Mouse (Mus musculus) midbrain, embryonic 14.5 days (tissue): ENCODE data around the gene Olfr1364. TPM values are rescaled to one million over a fixed set of nuclear protein-coding genes. Genes with fewer than 3 reads are reported as not detected.

Source experiments
- polyA plus RNA-seq: library from polyadenylated mRNA; unstranded; fragments of >200 nt; fragmentation: Nextera tagmentation; extraction: Ambion mirVana; gene quantifications from 2 replicates; pipeline ENCODE4 v1.2.1, GENCODE M21; 2014

The Olfr1364 gene
- polyA plus RNA-seq, 1 experiment from 2014 or later = not detected

Other genes with a start within 250 kb of the Olfr1364 start
- not detected in 2 replicates for gene Olfr1367, start 234.8 kb downstream of the Olfr1364 start, polyA plus RNA-seq
- gene Zscan12, start 218.9 kb downstream of the Olfr1364 start, polyA plus RNA-seq = 11.8 and 15.9 TPM in 2 replicates
- 61.8 and 69.9 TPM in 2 replicates for gene Zkscan3, start 179.0 kb downstream of the Olfr1364 start, polyA plus RNA-seq
- 3.9 and 5.2 TPM in 2 replicates for gene Pgbd1, start 140.7 kb downstream of the Olfr1364 start, polyA plus RNA-seq
- 15.7 and 17.6 TPM in 2 replicates for gene Zscan26, start 128.0 kb downstream of the Olfr1364 start, polyA plus RNA-seq
- 3.2 and 5.1 TPM in 2 replicates for gene Nkapl, start 113.2 kb downstream of the Olfr1364 start, polyA plus RNA-seq
- 8.8 and 9.7 TPM in 2 replicates for gene Zkscan4, start 102.9 kb downstream of the Olfr1364 start, polyA plus RNA-seq
- gene Gm10065, start 102.3 kb downstream of the Olfr1364 start, polyA plus RNA-seq = not detected in 2 replicates
- 0.34 and 0.54 TPM in 2 replicates for gene AK157302, start 86.5 kb downstream of the Olfr1364 start, polyA plus RNA-seq
- gene Gm11273, start 80.3 kb downstream of the Olfr1364 start, polyA plus RNA-seq = 4.7 and 6.6 TPM in 2 replicates
- gene Zkscan8, start 50.6 kb downstream of the Olfr1364 start, polyA plus RNA-seq = 6.1 and 10.9 TPM in 2 replicates
- 0.07 and 0.20 TPM in 2 replicates for gene Olfr1366, start 39.0 kb downstream of the Olfr1364 start, polyA plus RNA-seq
- gene Olfr1535, start 21.9 kb downstream of the Olfr1364 start, polyA plus RNA-seq = 0.05 and 0.13 TPM in 2 replicates
- gene Olfr1362, start 32.3 kb upstream of the Olfr1364 start, polyA plus RNA-seq = not detected in 2 replicates
- gene Olfr11, start 60.8 kb upstream of the Olfr1364 start, polyA plus RNA-seq = not detected in 2 replicates
- gene Olfr1361, start 81.6 kb upstream of the Olfr1364 start, polyA plus RNA-seq = not detected in 2 replicates
- not detected in 2 replicates for gene Olfr1360, start 95.6 kb upstream of the Olfr1364 start, polyA plus RNA-seq
- gene Olfr1359, start 116.4 kb upstream of the Olfr1364 start, polyA plus RNA-seq = not detected in 2 replicates
- gene Hist1h2bl, start 134.4 kb upstream of the Olfr1364 start, polyA plus RNA-seq = 1.2 TPM in 1 of 2 replicates, not detected in the other
- gene Hist1h2ai, start 134.7 kb upstream of the Olfr1364 start, polyA plus RNA-seq = 13.6 and 22.1 TPM in 2 replicates
- 2.9 and 6.0 TPM in 2 replicates for gene Hist1h3h, start 135.9 kb upstream of the Olfr1364 start, polyA plus RNA-seq
- gene Hist1h2bm, start 140.3 kb upstream of the Olfr1364 start, polyA plus RNA-seq = 1.1 and 1.4 TPM in 2 replicates
- gene Hist1h4j, start 153.3 kb upstream of the Olfr1364 start, polyA plus RNA-seq = 0.66 TPM in 2 replicates
- gene Hist1h4k, start 168.7 kb upstream of the Olfr1364 start, polyA plus RNA-seq = 2.3 TPM in 1 of 2 replicates, not detected in the other
- 2.4 and 4.4 TPM in 2 replicates for gene Hist1h2ak, start 172.1 kb upstream of the Olfr1364 start, polyA plus RNA-seq
- 1.0 and 1.6 TPM in 2 replicates for gene Hist1h2bn, start 172.4 kb upstream of the Olfr1364 start, polyA plus RNA-seq
- gene Hist1h1b, start 198.9 kb upstream of the Olfr1364 start, polyA plus RNA-seq = 1.8 and 4.0 TPM in 2 replicates
- 49.4 and 58.4 TPM in 2 replicates for gene Hist1h3i, start 201.6 kb upstream of the Olfr1364 start, polyA plus RNA-seq
- 3.1 TPM in 1 of 2 replicates, not detected in the other for gene Hist1h2an, start 205.5 kb upstream of the Olfr1364 start, polyA plus RNA-seq
- not detected in 2 replicates for gene Hist1h2bp, start 205.7 kb upstream of the Olfr1364 start, polyA plus RNA-seq
- 4.2 and 4.5 TPM in 2 replicates for gene Hist1h2bq, start 228.4 kb upstream of the Olfr1364 start, polyA plus RNA-seq
- not detected in 2 replicates for gene Hist1h2ao, start 228.7 kb upstream of the Olfr1364 start, polyA plus RNA-seq
- gene Hist1h4m, start 230.0 kb upstream of the Olfr1364 start, polyA plus RNA-seq = not detected in 2 replicates